Mouse (Mus musculus) brain, embryonic 14.5 days (tissue): ENCODE results near the gene Hormad1.

Source experiments
- CTCF ChIP-seq: fragments of 200-500 bp; IDR thresholded peaks from 2 replicates; pipeline ENCODE4 v1.5.1; 2012; ENCODE audit warnings: inconsistent platforms, mild to moderate bottlenecking, moderate library complexity, borderline replicate concordance; ENCODE audit not compliant: insufficient read depth, insufficient read length; ENCODE audit errors: extremely low read depth
- POLR2A ChIP-seq: fragments of 200-500 bp; IDR thresholded peaks from 2 replicates; pipeline ENCODE4 v1.6.1; 2012; ENCODE audit warnings: mild to moderate bottlenecking, inconsistent platforms, borderline replicate concordance; ENCODE audit not compliant: poor library complexity, insufficient read depth, insufficient read length, severe bottlenecking; ENCODE audit errors: extremely low read depth

DNA sequence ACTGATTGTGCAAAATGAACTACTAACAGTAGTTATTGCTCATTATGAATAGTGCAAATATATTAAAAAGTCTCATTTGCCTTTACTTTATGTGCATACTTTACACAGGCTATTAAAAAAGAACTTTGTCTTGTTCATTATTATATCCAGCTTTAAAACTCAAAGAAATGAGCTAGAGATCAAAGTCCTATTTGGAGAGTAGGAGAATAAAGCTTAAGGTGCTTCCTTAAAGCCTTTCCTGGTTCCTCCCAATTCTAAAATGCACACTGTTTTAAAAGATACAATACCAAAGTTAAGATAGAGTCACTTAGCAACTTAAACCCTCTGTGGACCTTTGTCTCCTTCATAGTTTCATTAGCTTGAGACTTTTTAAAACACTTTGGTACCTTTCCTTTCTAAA lies 39.3 kb downstream of the Hormad1 start:
- no peak for TF ChIP-seq POLR2A
- no peak for TF ChIP-seq CTCF
